Mouse (Mus musculus) layer of hippocampus, postnatal 36 days (tissue): ENCODE results near the gene Drg2. TPM values are rescaled to one million over a fixed set of nuclear protein-coding genes. Genes with fewer than 3 reads are reported as not detected.

Experiments used
- DNase-seq, 2 experiments: peaks; one replicate each; pipeline ENCODE4 v3.0.0; 2022
- total RNA-seq, 2 experiments: library from RNA; stranded (reverse); gene quantifications; 2 replicates each; pipeline ENCODE4 v1.2.3; 2021

Drg2 gene
- total RNA-seq, 2 experiments from 2014 or later, result 69.0 to 78.3 TPM

DNA sequence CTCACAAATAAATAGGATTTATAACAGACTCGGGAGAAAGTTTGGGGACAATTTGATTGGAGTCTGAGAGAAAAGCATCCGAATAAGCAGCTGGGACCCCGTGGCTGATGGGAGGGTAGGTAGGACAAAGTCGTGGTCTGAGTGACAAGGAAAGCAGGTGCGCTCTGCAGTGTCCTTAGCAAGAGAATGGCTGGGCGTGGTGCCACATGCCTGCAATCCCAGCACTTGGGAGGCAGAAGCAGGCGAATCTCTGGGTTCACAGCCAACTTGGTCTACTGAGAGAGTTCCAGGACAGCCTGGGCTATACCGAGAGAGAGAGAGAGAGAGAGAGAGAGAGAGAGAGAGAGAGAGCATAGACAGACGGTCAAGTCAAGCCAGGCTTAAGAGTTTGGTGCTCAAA is 16.4 kb downstream of the Drg2 start:
- no peak for DNase-seq

DNA sequence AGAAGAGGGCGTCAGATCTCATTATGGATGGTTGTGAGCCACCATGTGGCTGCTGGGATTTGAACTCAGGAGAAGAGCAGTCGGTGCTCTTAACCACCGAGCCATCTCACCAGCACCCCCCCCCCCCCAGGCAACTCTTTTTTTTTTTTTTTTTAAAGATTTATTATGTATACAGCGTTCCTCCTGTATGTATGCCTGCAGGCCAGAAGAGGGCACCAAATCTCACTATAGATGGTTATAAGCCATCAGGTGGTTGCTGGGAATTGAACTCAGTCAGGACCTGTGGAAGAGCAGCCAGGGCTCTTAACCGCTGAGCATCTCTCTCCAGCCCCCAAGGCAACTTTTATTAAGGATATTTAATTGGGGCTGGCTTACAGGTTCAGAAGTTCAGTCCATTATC is 20.1 kb downstream of the Drg2 start:
- DNase-seq, result no peak

DNA sequence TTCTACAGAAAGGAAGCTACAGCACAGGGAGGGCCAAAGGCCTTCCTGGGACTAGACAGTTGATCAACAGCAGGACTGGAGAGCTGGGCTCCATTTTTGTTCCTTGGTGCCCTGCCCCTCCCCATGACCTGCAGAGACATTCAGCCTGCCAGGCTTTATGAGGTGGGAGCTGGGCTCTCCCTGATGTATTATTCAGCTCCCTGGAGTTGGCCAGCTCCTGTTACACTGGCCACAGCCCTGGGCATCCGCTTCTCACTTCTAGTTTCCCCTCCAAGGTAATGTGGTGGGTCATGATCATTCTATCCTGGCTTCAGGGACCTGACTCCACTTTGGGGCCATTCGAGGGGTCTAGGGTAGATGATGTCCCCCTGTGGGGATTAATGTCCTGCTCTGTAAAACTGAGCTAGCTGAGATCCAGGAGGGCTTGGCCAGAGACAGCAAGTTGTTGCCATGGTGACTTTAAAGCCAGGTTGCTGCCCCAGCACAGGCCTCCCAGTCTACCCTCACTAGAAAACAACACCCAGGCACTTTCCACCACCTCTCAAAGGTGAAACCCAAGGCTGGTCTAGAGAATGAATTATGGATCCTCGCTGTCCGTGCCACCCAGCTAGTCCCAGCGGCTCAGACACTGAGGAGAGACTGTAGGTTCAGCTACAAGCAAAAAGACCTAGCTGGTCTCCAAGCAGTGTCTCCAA is 21.4 kb downstream of the Drg2 start:
- DNase-seq, result no peak

DNA sequence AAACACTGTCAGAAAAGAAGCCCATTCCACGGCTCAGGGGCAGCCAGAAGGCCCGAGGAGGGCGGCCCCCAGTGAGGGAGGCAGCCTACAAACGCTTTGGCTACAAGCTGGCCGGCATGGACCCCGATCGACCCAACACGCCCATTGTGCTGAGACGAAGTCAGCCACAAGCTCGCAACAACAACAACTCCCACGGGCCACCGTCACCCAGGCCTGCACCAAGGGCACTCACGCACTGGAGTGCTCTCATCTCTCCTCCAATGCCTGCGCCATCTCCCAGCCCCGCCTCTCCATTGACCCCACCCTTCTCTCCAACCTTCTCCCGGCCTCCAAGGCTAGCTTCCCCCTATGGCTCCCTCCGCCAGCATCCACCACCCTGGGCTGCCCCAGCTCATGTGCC is 23.7 kb downstream of the Drg2 start:
- no peak for DNase-seq

DNA sequence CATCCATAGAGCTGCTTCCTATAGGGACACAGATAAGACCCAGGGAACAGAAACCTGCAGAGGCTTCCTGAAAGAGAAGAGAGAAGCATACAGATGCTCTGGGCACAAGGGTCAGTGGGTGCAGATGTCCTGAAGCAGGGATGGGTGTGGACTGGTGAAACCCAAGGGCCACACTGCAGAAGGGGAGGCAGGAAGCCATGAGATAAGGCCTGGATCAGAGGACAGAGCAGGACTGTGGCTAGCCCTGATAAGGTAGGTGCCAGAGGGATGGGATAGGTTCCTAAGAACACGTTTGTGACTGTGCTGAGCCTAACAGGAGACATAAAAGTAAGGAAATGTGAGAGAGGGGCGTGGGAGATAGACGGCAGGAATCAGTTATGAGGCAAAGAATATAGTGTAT is 31.9 kb downstream of the Drg2 start:
- DNase-seq, result no peak

DNA sequence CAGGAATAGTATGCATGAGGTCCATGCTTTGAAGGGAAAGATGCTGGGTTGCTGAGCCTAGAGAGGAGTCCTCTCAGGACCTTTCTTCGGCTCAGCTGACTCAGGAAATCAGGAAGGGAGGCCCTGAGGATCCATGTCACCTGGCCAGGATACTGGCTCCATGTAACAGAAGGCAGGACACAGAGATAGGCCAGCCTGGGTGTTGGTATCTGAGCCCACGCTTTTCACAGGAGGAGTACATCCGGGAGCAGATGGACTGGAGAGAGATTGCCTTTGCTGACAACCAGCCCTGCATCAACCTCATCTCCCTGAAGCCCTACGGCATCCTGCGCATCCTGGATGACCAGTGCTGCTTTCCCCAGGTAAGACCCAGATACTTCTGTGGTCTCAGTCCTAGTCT is 38.3 kb downstream of the Drg2 start:
- no peak for DNase-seq

DNA sequence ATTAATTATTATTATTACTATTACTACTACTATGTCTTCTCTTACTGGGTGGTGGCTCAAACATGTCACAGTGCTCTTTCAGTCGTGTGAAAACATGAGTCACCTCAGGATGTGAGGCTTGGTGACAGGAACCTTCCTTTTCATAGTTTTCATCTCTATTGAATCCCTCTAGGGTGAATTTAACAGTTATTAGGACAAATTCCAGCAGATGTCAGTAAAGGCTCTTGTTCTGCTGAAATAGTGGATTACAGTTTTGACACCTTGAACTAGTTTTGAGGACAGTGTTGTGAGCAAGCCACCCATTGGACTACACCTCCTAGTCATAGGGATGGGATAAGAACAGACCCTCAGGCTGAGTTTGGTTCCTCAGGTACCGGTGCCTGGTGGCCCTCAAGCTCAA is 41.3 kb downstream of the Drg2 start:
- DNase-seq, result no peak

DNA sequence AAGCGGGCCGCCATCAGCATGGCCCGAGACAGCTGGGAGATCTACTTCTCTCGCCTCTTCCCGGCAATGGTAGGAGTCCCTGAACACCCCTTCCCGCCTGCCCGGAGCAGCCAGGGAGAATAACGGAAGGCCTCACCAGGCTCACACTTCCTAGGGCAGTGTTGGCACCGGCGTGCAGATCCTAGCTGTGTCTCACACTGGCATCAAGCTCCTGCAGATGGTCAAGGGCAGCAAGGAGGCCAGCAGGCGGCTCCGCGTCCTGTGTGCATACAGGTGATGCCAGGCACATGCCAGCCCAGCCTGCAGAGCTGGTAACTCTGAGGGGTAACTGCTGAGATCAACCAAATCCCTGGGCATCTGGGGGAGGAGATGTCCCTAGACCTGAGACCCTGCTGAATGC is 52.9 kb downstream of the Drg2 start:
- DNase-seq, result no peak

DNA sequence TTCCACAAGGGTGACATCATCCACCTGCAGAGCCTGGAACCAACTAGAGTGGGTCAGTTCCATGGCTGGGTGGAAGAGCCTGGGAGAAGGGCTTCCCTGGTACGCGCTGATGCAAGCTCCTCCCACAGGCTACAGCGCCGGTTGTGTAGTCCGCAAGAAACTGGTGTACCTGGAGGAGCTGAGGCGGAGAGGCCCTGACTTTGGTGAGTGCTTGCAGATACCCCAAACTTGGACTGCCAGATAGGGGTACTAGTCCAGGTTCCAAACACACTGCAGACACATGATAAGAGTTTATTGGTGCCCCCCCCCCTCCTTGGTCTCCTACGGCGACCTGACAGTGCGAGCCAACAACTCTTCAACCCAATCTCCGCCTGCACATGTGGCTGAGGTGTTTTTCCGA is 54.6 kb downstream of the Drg2 start:
- no peak for DNase-seq

DNA sequence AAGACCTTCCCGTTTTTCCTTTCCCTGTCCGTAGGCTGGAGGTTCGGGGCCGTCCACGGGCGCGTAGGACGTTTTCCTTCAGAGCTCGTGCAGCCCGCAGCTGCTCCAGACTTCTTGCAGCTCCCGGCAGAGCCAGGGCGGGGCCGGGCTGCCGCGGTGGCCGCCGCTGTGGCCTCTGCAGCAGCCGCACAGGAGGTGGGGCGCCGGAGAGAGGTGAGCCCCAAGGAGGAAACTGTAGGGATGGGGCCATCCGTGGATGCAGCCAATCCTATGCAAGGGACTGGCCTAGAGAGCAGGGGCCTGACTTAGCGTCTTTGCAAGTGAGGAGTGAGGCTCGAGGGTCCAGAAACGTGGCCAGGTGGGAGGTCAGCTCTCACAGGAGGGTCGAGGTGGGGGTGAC is 55.1 kb downstream of the Drg2 start:
- DNase-seq, result no peak

DNA sequence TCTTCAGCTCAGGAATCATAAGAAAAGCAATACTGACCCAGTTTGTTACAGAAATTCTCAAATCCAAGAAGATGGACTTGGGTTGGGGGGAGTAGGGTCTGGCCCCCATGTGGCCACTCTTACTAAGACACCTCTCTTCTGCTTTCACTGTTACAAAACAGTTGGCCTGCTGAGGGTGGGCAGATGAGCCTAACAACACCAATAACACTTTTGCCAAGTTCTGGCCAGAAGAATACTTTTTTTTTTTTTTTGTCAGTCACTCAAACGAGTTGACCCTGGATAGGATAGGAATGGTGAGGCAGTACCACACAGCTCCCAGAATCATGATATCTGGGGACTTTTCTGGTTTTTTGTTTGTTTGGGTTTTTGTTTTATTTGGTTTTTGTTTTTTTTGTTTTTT is 57.5 kb downstream of the Drg2 start:
- DNase-seq, result no peak

DNA sequence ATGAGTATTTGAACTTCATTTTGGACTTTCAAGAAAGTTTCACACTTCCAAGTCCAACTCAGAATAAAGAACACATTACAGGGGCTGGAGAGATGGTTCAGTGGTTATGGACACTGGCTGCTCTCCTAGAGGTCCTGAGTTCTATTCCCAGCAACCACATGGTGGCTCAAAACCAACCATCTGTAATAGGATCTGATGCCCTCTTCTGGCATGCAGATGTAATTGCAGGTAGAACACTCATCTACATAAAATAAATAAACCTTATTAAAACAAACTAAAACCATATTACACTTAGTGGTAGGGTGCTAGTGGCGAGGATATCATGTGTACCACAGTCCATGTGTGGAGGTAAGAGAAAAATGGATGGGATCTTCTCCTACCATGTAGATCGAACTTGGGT is 58.1 kb downstream of the Drg2 start:
- DNase-seq, result no peak

DNA sequence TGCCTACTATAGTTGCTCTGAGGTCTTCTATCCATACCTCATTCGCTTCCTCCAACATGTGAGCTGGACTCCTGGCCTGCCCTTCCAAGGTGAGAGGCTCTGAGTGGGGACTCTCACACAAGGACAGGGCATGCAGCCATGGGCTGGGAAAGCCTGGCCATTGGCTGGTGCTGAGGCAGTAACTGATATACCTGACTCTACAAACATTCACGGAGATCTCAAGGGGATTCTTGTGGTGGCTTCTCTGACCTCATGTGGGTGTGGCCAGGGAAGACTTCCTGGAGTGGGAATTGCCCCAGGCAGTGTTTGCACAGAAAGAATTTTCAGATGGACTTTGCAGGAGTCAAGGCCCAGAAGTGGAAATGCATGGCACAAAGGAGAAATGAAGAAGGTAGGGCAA is 60.5 kb downstream of the Drg2 start:
- DNase-seq, result no peak

DNA sequence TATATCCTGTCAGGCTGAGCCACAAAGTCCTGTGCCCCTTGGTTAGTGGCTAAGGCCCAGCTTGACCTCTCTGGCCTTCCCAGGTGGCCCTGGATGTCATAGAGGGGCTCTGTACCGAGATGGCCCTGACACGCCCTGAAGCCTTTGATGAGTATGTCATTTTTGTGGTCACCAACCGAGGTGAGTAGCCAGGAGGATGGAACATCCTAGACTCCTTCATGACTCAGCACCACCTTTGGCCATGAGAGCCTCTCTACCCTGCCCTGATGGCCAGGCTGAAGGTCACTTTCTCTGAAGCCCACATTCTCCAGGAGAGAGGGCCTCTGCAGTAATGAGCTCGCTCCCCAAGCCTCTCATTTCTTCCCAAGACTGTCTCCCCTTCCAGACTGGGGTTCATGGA is 63.9 kb downstream of the Drg2 start:
- DNase-seq, result no peak

Other genes with a start within 250 kb of the Drg2 start
- 10 to 100 TPM; 47.1 to 56.2 TPM for gene Srebf1, start 232.0 kb upstream of the Drg2 start, total RNA-seq
- 100 to 1,000 TPM; 170 to 180 TPM for gene Tom1l2, start 101.7 kb upstream of the Drg2 start, total RNA-seq
- gene Drc3, start 101.3 kb upstream of the Drg2 start, total RNA-seq, result 1 to 10 TPM; 6.7 to 7.6 TPM
- gene Gid4, start 37.4 kb upstream of the Drg2 start, total RNA-seq, result 10 to 100 TPM; 54.5 to 54.8 TPM
- gene Atpaf2, start 36.1 kb upstream of the Drg2 start, total RNA-seq, result 10 to 100 TPM; 27.7 to 29.3 TPM
- gene Myo15, start 14.7 kb downstream of the Drg2 start, total RNA-seq, result under 1 TPM; 0.10 TPM
- 10 to 100 TPM; 54.0 to 58.5 TPM for gene Alkbh5, start 81.8 kb downstream of the Drg2 start, total RNA-seq
- gene Llgl1, start 245.1 kb downstream of the Drg2 start, total RNA-seq, result 10 to 100 TPM; 42.3 to 47.9 TPM